Comparison of ENCODE assay signal across 9 mouse cellular contexts in the genomic region with DNA sequence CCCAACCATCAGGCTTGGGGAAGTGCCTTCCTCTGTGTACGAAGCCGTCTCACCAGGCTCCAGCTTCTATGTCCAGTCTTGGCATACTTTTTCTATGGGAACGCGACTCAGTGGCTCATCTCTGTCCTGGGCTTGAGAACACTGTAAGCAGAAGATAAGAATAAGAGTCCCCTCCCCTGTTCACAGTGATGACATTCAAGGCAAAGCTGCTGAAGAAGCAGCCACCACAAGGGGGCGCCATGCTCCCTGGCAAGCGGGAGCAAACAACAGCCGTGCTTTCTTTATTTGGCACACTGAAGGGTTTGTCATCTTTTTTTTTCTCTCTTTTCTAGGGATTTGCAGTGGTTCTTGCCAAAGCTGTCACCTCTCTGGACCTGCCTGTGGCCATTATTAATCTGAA. TPM values are rescaled to one million over a fixed set of nuclear protein-coding genes. Genes with fewer than 3 reads are reported as not detected.
DNase-seq lines count a peak whose midpoint lies in the region; ATAC-seq and TF ChIP-seq lines count a peak whose summit lies in the region.
"Had no signal": no experiment of that assay in that cellular context is flagged by ENCODE, and none has a peak within 500 bp of the region (broad histone marks: within the 10 kb centered on the region; RNA-seq: fewer than 3 reads in every experiment).

No protein-coding gene starts in this region.

- no peak overlapping the region for H3K27ac ChIP-seq in hindbrain, postnatal 0 days
- no peak overlapping the region for H3K27ac ChIP-seq in hindbrain, embryonic 16.5 days (ENCODE audit: low read depth, low read length)
- H3K27ac ChIP-seq: limb, embryonic 13.5 days had no signal

- H3K27me3 ChIP-seq in hindbrain, postnatal 0 days (ENCODE audit: insufficient read depth, low read length) = no peaks in the 10 kb centered on the region
- H3K27me3 ChIP-seq in hindbrain, embryonic 16.5 days (replicated peaks; ENCODE audit: control insufficient read depth, insufficient read depth, low read length) = no peaks in the 10 kb centered on the region
- H3K27me3 ChIP-seq in Patski = no peaks in the 10 kb centered on the region
- H3K27me3 ChIP-seq: limb, embryonic 13.5 days had no signal

- H3K4me3 ChIP-seq in hindbrain, postnatal 0 days (ENCODE audit: low read length) = no peak overlapping the region
- H3K4me3 ChIP-seq in hindbrain, embryonic 16.5 days (ENCODE audit: low read length) = no peak overlapping the region
- H3K4me3 ChIP-seq: limb, embryonic 13.5 days had no signal

- peak; percentile 43 for DNase-seq in hindbrain, postnatal 0 days (ENCODE audit: low spot score)
- DNase-seq in B cell, adult 2 months = peak; percentile 68 to 71
- no peak for DNase-seq in Patski (ENCODE audit: low read depth, low spot score)
- DNase-seq in embryo, embryonic 10.5 days (ENCODE audit: low spot score) = peak; percentile 42
- no peak for DNase-seq in heart, adult 8-10 months (ENCODE audit: low spot score)
- no peak for DNase-seq in kidney, postnatal 14 days

- H3K4me1 ChIP-seq in hindbrain, postnatal 0 days (ENCODE audit: insufficient read depth, low read length) = no peaks in the 10 kb centered on the region
- no peaks in the 10 kb centered on the region for H3K4me1 ChIP-seq in hindbrain, embryonic 16.5 days (ENCODE audit: control insufficient read depth, insufficient read depth, low read depth, low read length)
- H3K4me1 ChIP-seq: limb, embryonic 13.5 days had no signal

- no peak for ATAC-seq in hindbrain, postnatal 0 days
- ATAC-seq in hindbrain, embryonic 16.5 days = no peak
- no peak for ATAC-seq in Patski
- peak; percentile 73 for ATAC-seq in megakaryocyte-erythroid progenitor cell, adult 5-6 weeks (replicated peaks; ENCODE audit: low FRiP score, low TSS enrichment, poor library complexity, severe bottlenecking)

- TF ChIP-seq CTCF in hindbrain, postnatal 0 days (IDR thresholded peaks at IDR 0.05; ENCODE audit: low read depth) = peak; percentile 61
- peak; percentile 63 for TF ChIP-seq CTCF in Patski (IDR thresholded peaks at IDR 0.05)

- CTCF ChIA-PET in Patski (lab: Charles Lee) = interaction anchor here (1.1 to 2.1 kb wide), 7 partner anchors 8 to 586 kb away, joined by 3 to 14 read pairs (median 4); a partner anchor contains a TSS

- peaks cover 13% of the 10 kb centered on the region for H3K36me3 ChIP-seq in hindbrain, postnatal 0 days (ENCODE audit: insufficient read depth, low read length)
- H3K36me3 ChIP-seq in hindbrain, embryonic 16.5 days (ENCODE audit: control insufficient read depth, insufficient read depth, low read length) = peaks cover 14% of the 10 kb centered on the region

- no peaks in the 10 kb centered on the region for H3K9me3 ChIP-seq in hindbrain, postnatal 0 days (ENCODE audit: low read length)
- no peaks in the 10 kb centered on the region for H3K9me3 ChIP-seq in hindbrain, embryonic 16.5 days (ENCODE audit: control insufficient read depth, low read length)
- H3K9me3 ChIP-seq: limb, embryonic 13.5 days had no signal

- POLR2A ChIA-PET in Patski (lab: Charles Lee) = interaction anchor here (0.7 kb wide), 1 partner anchor 10 kb away, joined by 3 read pairs; no protein-coding TSS in a partner anchor

- in situ Hi-C loops in Patski (cut with MboI; ENCODE audit: low pct_unique_long_range_greater_than_20kb) = loop anchor here (25.0 kb wide), 1 partner anchor 754 kb away; a partner anchor contains a TSS

- 84% methylated on average over 7 of the region's 7 CpGs for WGBS in hindbrain, postnatal 0 days
- WGBS in hindbrain, embryonic 16.5 days = 84% methylated on average over 7 of the region's 7 CpGs

- H3K9ac ChIP-seq in hindbrain, postnatal 0 days (replicated peaks; ENCODE audit: low read length) = no peak overlapping the region
- no peak overlapping the region for H3K9ac ChIP-seq in hindbrain, embryonic 16.5 days (ENCODE audit: low read depth, low read length)
- H3K9ac ChIP-seq: limb, embryonic 13.5 days had no signal

- H3K4me2 ChIP-seq in hindbrain, postnatal 0 days (ENCODE audit: low read depth, low read length) = no peak overlapping the region
- no peak overlapping the region for H3K4me2 ChIP-seq in hindbrain, embryonic 16.5 days (ENCODE audit: low read length)
- H3K4me2 ChIP-seq: limb, embryonic 13.5 days had no signal

RNA-seq across cellular contexts. Expression of a gene that starts 11.2 kb away (rescaled TPM):
- total RNA-seq in hindbrain, postnatal 0 days (2014; rRNA removed) = 20.5 and 22.7 TPM in 2 replicates
- 17.6 and 18.1 TPM in 2 replicates for polyA plus RNA-seq in hindbrain, postnatal 0 days (2015; fragmentation: Nextera tagmentation; extraction: Ambion mirVana)
- polyA plus RNA-seq in hindbrain, embryonic 16.5 days (2015; fragmentation: Nextera tagmentation; extraction: Ambion mirVana) = 22.0 and 23.5 TPM in 2 replicates
- polyA plus RNA-seq in Patski (2021) = 34.0 TPM
- total RNA-seq in megakaryocyte-erythroid progenitor cell, adult 5-6 weeks (2014; fragmentation: Nextera tagmentation) = 23.2 and 28.4 TPM in 2 replicates
- total RNA-seq in megakaryocyte-erythroid progenitor cell, adult 5-6 weeks (2017) = 49.8 and 50.9 TPM in 2 replicates
- 1 to 10 TPM; 6.9 to 8.4 (median 7.8) TPM for total RNA-seq in heart, adult 8-10 months (2022)

RNA-seq across cellular contexts. Expression of a gene that starts 11.3 kb away (rescaled TPM):
- total RNA-seq in hindbrain, postnatal 0 days (2014; rRNA removed) = 14.9 and 21.5 TPM in 2 replicates
- 52.3 and 57.2 TPM in 2 replicates for polyA plus RNA-seq in hindbrain, postnatal 0 days (2015; fragmentation: Nextera tagmentation; extraction: Ambion mirVana)
- polyA plus RNA-seq in hindbrain, embryonic 16.5 days (2015; fragmentation: Nextera tagmentation; extraction: Ambion mirVana) = 56.1 and 64.4 TPM in 2 replicates
- 93.7 TPM for polyA plus RNA-seq in Patski (2021)
- total RNA-seq in megakaryocyte-erythroid progenitor cell, adult 5-6 weeks (2014; fragmentation: Nextera tagmentation) = 65.5 and 66.6 TPM in 2 replicates
- total RNA-seq in megakaryocyte-erythroid progenitor cell, adult 5-6 weeks (2017) = 75.7 and 125 TPM in 2 replicates
- total RNA-seq in heart, adult 8-10 months (2022) = 10 to 100 TPM; 50.7 to 62.6 (median 55.7) TPM

RNA-seq across cellular contexts. Expression of a gene that starts 49.8 kb away (rescaled TPM):
- total RNA-seq in hindbrain, postnatal 0 days (2014; rRNA removed) = 37.1 and 51.2 TPM in 2 replicates
- polyA plus RNA-seq in hindbrain, postnatal 0 days (2015; fragmentation: Nextera tagmentation; extraction: Ambion mirVana) = 26.5 and 30.5 TPM in 2 replicates
- 26.0 and 26.6 TPM in 2 replicates for polyA plus RNA-seq in hindbrain, embryonic 16.5 days (2015; fragmentation: Nextera tagmentation; extraction: Ambion mirVana)
- polyA plus RNA-seq in Patski (2021) = 62.9 TPM
- 42.5 and 48.7 TPM in 2 replicates for total RNA-seq in megakaryocyte-erythroid progenitor cell, adult 5-6 weeks (2014; fragmentation: Nextera tagmentation)
- total RNA-seq in megakaryocyte-erythroid progenitor cell, adult 5-6 weeks (2017) = 35.8 and 42.8 TPM in 2 replicates
- total RNA-seq in heart, adult 8-10 months (2022) = 10 to 100 TPM; 38.1 to 48.4 (median 46.1) TPM

Comparison
In these comparisons a context has a peak if more than half of its experiments do, and no peak if none do; other contexts are left out.
1. DNase-seq: peak in hindbrain, postnatal 0 days (single experiment), B cell, adult 2 months (2 of 2) and embryo, embryonic 10.5 days (single experiment); none in Patski (single experiment), heart, adult 8-10 months (single experiment) and kidney, postnatal 14 days (single experiment).